Mouse (Mus musculus) liver, embryonic 16.5 days (tissue): ENCODE results near the gene Ccdc167. TPM values are rescaled to one million over a fixed set of nuclear protein-coding genes. Genes with fewer than 3 reads are reported as not detected.

Experiments
- ATAC-seq: fragments of 200-750 bp; cut with Nextera tagmentation; 2 replicates; pipeline ENCODE4 v1.8.0; 2017; ENCODE audit warnings: low read depth, mild to moderate bottlenecking, moderate number of reproducible peaks, moderate library complexity
- H3K27ac ChIP-seq: fragments of 300-500 bp; sonication (generic); 2 replicates; pipeline ENCODE4 v1.5.1; 2014; ENCODE audit warnings: mild to moderate bottlenecking, low read length
- H3K27me3 ChIP-seq: fragments of 300-500 bp; sonication (generic); 2 replicates; pipeline ENCODE4 v1.6.1; 2014; ENCODE audit warnings: low read depth, low read length, mixed read lengths; ENCODE audit not compliant: control insufficient read depth, insufficient read depth
- H3K36me3 ChIP-seq: fragments of 300-500 bp; sonication (generic); 2 replicates; pipeline ENCODE4 v1.6.1; 2014; ENCODE audit warnings: mild to moderate bottlenecking; ENCODE audit not compliant: control insufficient read depth, insufficient read depth
- H3K4me1 ChIP-seq: fragments of 300-500 bp; sonication (generic); 2 replicates; pipeline ENCODE4 v1.6.1; 2014; ENCODE audit warnings: low read depth, low read length, mixed read lengths; ENCODE audit not compliant: control insufficient read depth
- H3K4me2 ChIP-seq: fragments of 300-500 bp; sonication (generic); 2 replicates; pipeline ENCODE4 v1.6.1; 2014; ENCODE audit warnings: low read depth, low read length, mixed read lengths
- H3K4me3 ChIP-seq: fragments of 300-500 bp; sonication (generic); 2 replicates; pipeline ENCODE4 v1.5.1; 2014; ENCODE audit warnings: low read depth, mild to moderate bottlenecking, low read length
- H3K9ac ChIP-seq: fragments of 300-500 bp; sonication (generic); 2 replicates; pipeline ENCODE4 v1.6.1; 2014; ENCODE audit warnings: low read depth, low read length
- H3K9me3 ChIP-seq: fragments of 300-500 bp; sonication (generic); replicated peaks from 2 replicates; pipeline ENCODE4 v1.6.1; 2016; ENCODE audit warnings: low read length; ENCODE audit not compliant: control insufficient read depth
- WGBS: fragments of 180-500 bp; shearing (Covaris S2); extraction: QIAGEN DNeasy Blood & Tissue Kit; methylation state at CpG from one replicate; pipeline ENCODE4 v1.1.7; 2014; ENCODE audit not compliant: insufficient replicate concordance; 5-methylcytosine and 5-hydroxymethylcytosine counted together
- polyA plus RNA-seq: library from polyadenylated mRNA; unstranded; fragments of >200 nt; fragmentation: Nextera tagmentation; extraction: Ambion mirVana; gene quantifications from 2 replicates; pipeline ENCODE4 v1.2.1, GENCODE M21; 2015

The Ccdc167 gene
- polyA plus RNA-seq, 1 experiment from 2014 or later: 6.8 TPM

- no peak overlapping the region for H3K9ac ChIP-seq
- no peaks in the 10 kb centered on the region for H3K9me3 ChIP-seq
- H3K36me3 ChIP-seq: peaks cover 58% of the 10 kb centered on the region
- ATAC-seq: no peak
- H3K27me3 ChIP-seq: no peaks in the 10 kb centered on the region
- H3K4me2 ChIP-seq: no peak overlapping the region
- peaks cover 33% of the 10 kb centered on the region for H3K4me1 ChIP-seq
- H3K27ac ChIP-seq: no peak overlapping the region
- 83% methylated on average over 7 of the region's 7 CpGs for WGBS
- H3K4me3 ChIP-seq: no peak overlapping the region
Measured at GRCm38 (mm10) chr17:29682261-29682660, 34.6 kb downstream of the Ccdc167 start.

- Histone ChIP-seq H3K27ac (no peak overlapping the region), H3K4me1 (peaks cover 29% of the 10 kb centered on the region), H3K27me3 (no peaks in the 10 kb centered on the region), H3K4me2 (no peak overlapping the region), H3K4me3 (no peak overlapping the region), H3K36me3 (peaks cover 64% of the 10 kb centered on the region), H3K9ac (no peak overlapping the region), H3K9me3 (no peaks in the 10 kb centered on the region)
- 90% methylated on average over 9 of the region's 9 CpGs for WGBS
- ATAC-seq: no peak
Measured at GRCm38 (mm10) chr17:29681669-29682068, 35.2 kb downstream of the Ccdc167 start.

- H3K4me1 ChIP-seq: peaks cover 22% of the 10 kb centered on the region
- no peaks in the 10 kb centered on the region for H3K27me3 ChIP-seq
- H3K27ac ChIP-seq: no peak overlapping the region
- peaks cover 68% of the 10 kb centered on the region for H3K36me3 ChIP-seq
- H3K9me3 ChIP-seq: no peaks in the 10 kb centered on the region
- 71% methylated on average over 2 of the region's 2 CpGs for WGBS
- H3K4me2 ChIP-seq: no peak overlapping the region
- no peak overlapping the region for H3K4me3 ChIP-seq
- no peak overlapping the region for H3K9ac ChIP-seq
- ATAC-seq: no peak
Measured at GRCm38 (mm10) chr17:29680921-29681320, 35.9 kb downstream of the Ccdc167 start.

GRCm38 (mm10) chr17:29680174-29680573, 36.7 kb downstream of the Ccdc167 start:
- H3K4me1 ChIP-seq: peaks cover 14% of the 10 kb centered on the region
- ATAC-seq: no peak
- WGBS: 85% methylated on average over 2 of the region's 2 CpGs
- no peak overlapping the region for H3K4me3 ChIP-seq
- H3K9ac ChIP-seq: no peak overlapping the region
- 0 out of 2 replicates have a peak overlapping the region, but pooled peaks have one; percentile 11 for H3K27ac ChIP-seq
- no peaks in the 10 kb centered on the region for H3K27me3 ChIP-seq
- no peaks in the 10 kb centered on the region for H3K9me3 ChIP-seq
- peaks cover 70% of the 10 kb centered on the region for H3K36me3 ChIP-seq
- no peak overlapping the region for H3K4me2 ChIP-seq

GRCm38 (mm10) chr17:29679038-29679767, 37.6 kb downstream of the Ccdc167 start:
- no peaks in the 10 kb centered on the region for H3K9me3 ChIP-seq
- H3K4me2 ChIP-seq: no peak overlapping the region
- H3K4me3 ChIP-seq: no peak overlapping the region
- peaks cover 4% of the 10 kb centered on the region for H3K4me1 ChIP-seq
- no peak for ATAC-seq
- H3K36me3 ChIP-seq: peaks cover 76% of the 10 kb centered on the region
- WGBS: 76% methylated on average over 6 of the region's 6 CpGs
- no peaks in the 10 kb centered on the region for H3K27me3 ChIP-seq
- no peak overlapping the region for H3K27ac ChIP-seq
- H3K9ac ChIP-seq: no peak overlapping the region

GRCm38 (mm10) chr17:29678526-29678925, 38.3 kb downstream of the Ccdc167 start:
- no peak for ATAC-seq
- H3K4me2 ChIP-seq: no peak overlapping the region
- 80% methylated on average over 8 of the region's 8 CpGs for WGBS
- H3K4me3 ChIP-seq: no peak overlapping the region
- no peaks in the 10 kb centered on the region for H3K27me3 ChIP-seq
- no peaks in the 10 kb centered on the region for H3K4me1 ChIP-seq
- H3K9ac ChIP-seq: no peak overlapping the region
- peaks cover 79% of the 10 kb centered on the region for H3K36me3 ChIP-seq
- H3K27ac ChIP-seq: no peak overlapping the region
- no peaks in the 10 kb centered on the region for H3K9me3 ChIP-seq

GRCm38 (mm10) chr17:29673325-29673724, 43.5 kb downstream of the Ccdc167 start:
- 85% methylated on average over 4 of the region's 4 CpGs for WGBS
- ATAC-seq: no peak
- H3K4me3 ChIP-seq: no peak overlapping the region
- no peaks in the 10 kb centered on the region for H3K9me3 ChIP-seq
- no peak overlapping the region for H3K4me2 ChIP-seq
- no peaks in the 10 kb centered on the region for H3K27me3 ChIP-seq
- no peak overlapping the region for H3K9ac ChIP-seq
- H3K27ac ChIP-seq: no peak overlapping the region
- H3K36me3 ChIP-seq: peaks cover 44% of the 10 kb centered on the region
- H3K4me1 ChIP-seq: peaks cover 23% of the 10 kb centered on the region

- ATAC-seq: no peak
- no peak overlapping the region for H3K9ac ChIP-seq
- H3K36me3 ChIP-seq: peaks cover 26% of the 10 kb centered on the region
Measured at GRCm38 (mm10) chr17:29671021-29671420, 45.8 kb downstream of the Ccdc167 start.

GRCm38 (mm10) chr17:29669936-29670335, 46.9 kb downstream of the Ccdc167 start:
- H3K9me3 ChIP-seq: no peaks in the 10 kb centered on the region
- peaks cover 24% of the 10 kb centered on the region for H3K4me1 ChIP-seq
- peak overlapping the region; percentile 57 for H3K4me2 ChIP-seq
- 0 out of 2 replicates have a peak overlapping the region, but pooled peaks have one; percentile 14 for H3K4me3 ChIP-seq
- H3K27ac ChIP-seq: peak overlapping the region; percentile 86
- ATAC-seq: peak; percentile 98
- H3K36me3 ChIP-seq: peaks cover 20% of the 10 kb centered on the region
- no peaks in the 10 kb centered on the region for H3K27me3 ChIP-seq
- 0 out of 2 replicates have a peak overlapping the region, but pooled peaks have one; percentile 26 for H3K9ac ChIP-seq

More at GRCm38 (mm10) chr17:29671021-29671420, 45.8 kb downstream of the Ccdc167 start:
- Histone ChIP-seq H3K27me3 (no peaks in the 10 kb centered on the region), H3K4me1 (peaks cover 24% of the 10 kb centered on the region), H3K4me2 (no peak overlapping the region), H3K27ac (no peak overlapping the region), H3K9me3 (no peaks in the 10 kb centered on the region), H3K4me3 (no peak overlapping the region)
- WGBS: 71% methylated on average over 2 of the region's 2 CpGs
